Mouse (Mus musculus) CH12.LX (cell line): Measurements from ENCODE around the gene Dand5. TPM values are rescaled to one million over a fixed set of nuclear protein-coding genes. Genes with fewer than 3 reads are reported as not detected.

ENCODE experiments used
- DNase-seq: peaks from one replicate; pipeline ENCODE4 v3.0.0-alpha.2; 2013; ENCODE audit errors: extremely low read depth
- H3K27ac ChIP-seq: 2 replicates; pipeline ENCODE4 v1.5.1; 2012; ENCODE audit warnings: low read depth, mild to moderate bottlenecking, control low read depth, moderate library complexity; ENCODE audit not compliant: insufficient read depth
- H3K27me3 ChIP-seq: replicated peaks from 2 replicates; pipeline ENCODE3; 2012; ENCODE audit warnings: inconsistent platforms
- H3K36me3 ChIP-seq, 2 experiments: replicated peaks in 1 of 2; 2 replicates each; pipeline versions ENCODE3 to v1.6.1; 2012; ENCODE audit warnings: inconsistent platforms in 1 of 2, low read length in 1 of 2, mild to moderate bottlenecking in 1 of 2, mixed read lengths in 1 of 2, moderate library complexity in 1 of 2; ENCODE audit not compliant: control insufficient read depth in 1 of 2, insufficient read depth in 1 of 2
- H3K4me1 ChIP-seq, 2 experiments: 2 replicates each; pipeline ENCODE4 v1.6.1; 2012; ENCODE audit warnings: inconsistent platforms in 1 of 2, moderate library complexity in 1 of 2; ENCODE audit not compliant: insufficient read depth in 2 of 2, control insufficient read depth in 1 of 2
- H3K4me2 ChIP-seq: 2 replicates; pipeline ENCODE4 v1.6.1; 2012; ENCODE audit warnings: low read depth, mild to moderate bottlenecking, control low read depth; ENCODE audit not compliant: poor library complexity, insufficient read depth, severe bottlenecking
- H3K4me3 ChIP-seq, 3 experiments: fragments of 150-350 bp in 1 of 3; sonication (generic) in 1 of 3; replicated peaks in 1 of 3; 2 replicates each; pipeline versions ENCODE3 to v1.5.1; 2011 to 2012; ENCODE audit warnings: low read depth in 2 of 3, low read length in 2 of 3, mild to moderate bottlenecking in 2 of 3, moderate library complexity in 2 of 3, control low read depth in 1 of 3, improper control_type of control experiment in 1 of 3, inconsistent platforms in 1 of 3, mixed read lengths in 1 of 3; ENCODE audit not compliant: poor library complexity in 1 of 3
- H3K79me2 ChIP-seq: replicated peaks from 2 replicates; pipeline ENCODE4 v1.6.1; 2012; ENCODE audit warnings: mild to moderate bottlenecking, moderate library complexity; ENCODE audit not compliant: control insufficient read depth, poor library complexity, insufficient read depth, severe bottlenecking; ENCODE audit errors: extremely low read depth
- H3K9ac ChIP-seq: 2 replicates; pipeline ENCODE4 v1.6.1; 2012; ENCODE audit warnings: low read depth, mild to moderate bottlenecking, control low read depth, moderate library complexity; ENCODE audit not compliant: insufficient read depth
- H3K9me3 ChIP-seq: replicated peaks from 2 replicates; pipeline ENCODE3; 2012; ENCODE audit warnings: low read length, inconsistent platforms, mixed read lengths
- BHLHE40 ChIP-seq: IDR thresholded peaks from 2 replicates; pipeline ENCODE4 v1.6.1; 2011; ENCODE audit warnings: mild to moderate bottlenecking, low read depth, low read length, improper control_type of control experiment
- CHD2 ChIP-seq: IDR thresholded peaks from 2 replicates; pipeline ENCODE4 v1.6.1; 2011; ENCODE audit warnings: low read length, improper control_type of control experiment
- E2F4 ChIP-seq: IDR thresholded peaks from 2 replicates; pipeline ENCODE4 v1.6.1; 2011; ENCODE audit warnings: low read depth, low read length, improper control_type of control experiment; ENCODE audit not compliant: insufficient replicate concordance
- ELF1 ChIP-seq: IDR thresholded peaks from 2 replicates; pipeline ENCODE4 v1.6.1; 2014; ENCODE audit warnings: low read depth, mild to moderate bottlenecking, inconsistent platforms, low read length, improper control_type of control experiment
- ETS1 ChIP-seq: conservative IDR thresholded peaks from 2 replicates; pipeline ENCODE4 v1.6.1; 2012; ENCODE audit warnings: low read depth, mild to moderate bottlenecking, inconsistent platforms, low read length, improper control_type of control experiment, moderate library complexity
- GABPA ChIP-seq: IDR thresholded peaks from 2 replicates; pipeline ENCODE4 v1.6.1; 2012; ENCODE audit warnings: low read depth, low read length, improper control_type of control experiment, inconsistent platforms; ENCODE audit not compliant: insufficient replicate concordance
- HCFC1 ChIP-seq: IDR thresholded peaks from 2 replicates; pipeline ENCODE4 v1.6.1; 2012; ENCODE audit warnings: low read depth, mild to moderate bottlenecking, inconsistent platforms, low read length, improper control_type of control experiment
- JUND ChIP-seq: conservative IDR thresholded peaks from 2 replicates; pipeline ENCODE4 v1.6.1; 2011; ENCODE audit warnings: low read depth, low read length, improper control_type of control experiment
- KAT2A ChIP-seq: IDR thresholded peaks from 2 replicates; pipeline ENCODE4 v1.6.1; 2012; ENCODE audit warnings: low read length, improper control_type of control experiment, inconsistent platforms; ENCODE audit not compliant: insufficient replicate concordance
- MAFK ChIP-seq: IDR thresholded peaks from 2 replicates; pipeline ENCODE4 v1.6.1; 2011; ENCODE audit warnings: low read length, improper control_type of control experiment; ENCODE audit not compliant: insufficient replicate concordance
- MAZ ChIP-seq: IDR thresholded peaks from 2 replicates; pipeline ENCODE4 v1.6.1; 2012; ENCODE audit warnings: low read depth, mild to moderate bottlenecking, inconsistent platforms, low read length, improper control_type of control experiment, moderate library complexity
- MXI1 ChIP-seq: IDR thresholded peaks from 2 replicates; pipeline ENCODE4 v1.6.1; 2011; ENCODE audit warnings: mild to moderate bottlenecking, low read depth, low read length, improper control_type of control experiment
- MYC ChIP-seq: IDR thresholded peaks from 2 replicates; pipeline ENCODE4 v1.6.1; 2011; ENCODE audit warnings: low read depth, mild to moderate bottlenecking, improper control_type of control experiment, low read length
- NELFE ChIP-seq: IDR thresholded peaks from 2 replicates; pipeline ENCODE4 v1.6.1; 2011; ENCODE audit warnings: low read depth, low read length, improper control_type of control experiment
- NRF1 ChIP-seq: IDR thresholded peaks from 2 replicates; pipeline ENCODE4 v1.6.1; 2014; ENCODE audit warnings: low read depth, mild to moderate bottlenecking, inconsistent platforms, low read length, improper control_type of control experiment, moderate library complexity
- POLR2A ChIP-seq: IDR thresholded peaks from 2 replicates; pipeline ENCODE4 v1.6.1; 2011; ENCODE audit warnings: low read depth, mild to moderate bottlenecking, improper control_type of control experiment, low read length
- POLR2AphosphoS2 ChIP-seq: IDR thresholded peaks from 2 replicates; pipeline ENCODE4 v1.6.1; 2011; ENCODE audit warnings: low read depth, low read length, improper control_type of control experiment
- RAD21 ChIP-seq: IDR thresholded peaks from 2 replicates; pipeline ENCODE4 v1.6.1; 2011; ENCODE audit warnings: low read depth, mild to moderate bottlenecking, low read length, improper control_type of control experiment, moderate library complexity
- RCOR1 ChIP-seq: conservative IDR thresholded peaks from 2 replicates; pipeline ENCODE4 v1.6.1; 2012; ENCODE audit warnings: low read depth, mild to moderate bottlenecking, inconsistent platforms, low read length, improper control_type of control experiment
- SIN3A ChIP-seq: IDR thresholded peaks from 2 replicates; pipeline ENCODE4 v1.6.1; 2012; ENCODE audit warnings: low read length, improper control_type of control experiment, inconsistent platforms
- SMC3 ChIP-seq: IDR thresholded peaks from 2 replicates; pipeline ENCODE4 v1.6.1; 2011; ENCODE audit warnings: low read depth, low read length, improper control_type of control experiment
- TBP ChIP-seq: conservative IDR thresholded peaks from 2 replicates; pipeline ENCODE4 v1.6.1; 2011; ENCODE audit warnings: low read depth, low read length, improper control_type of control experiment
- TCF12 ChIP-seq: IDR thresholded peaks from 2 replicates; pipeline ENCODE4 v1.6.1; 2014; ENCODE audit warnings: low read depth, mild to moderate bottlenecking, inconsistent platforms, low read length, improper control_type of control experiment
- UBTF ChIP-seq: IDR thresholded peaks from 2 replicates; pipeline ENCODE4 v1.6.1; 2012; ENCODE audit warnings: low read depth, mild to moderate bottlenecking, inconsistent platforms, low read length, improper control_type of control experiment, moderate library complexity
- USF1 ChIP-seq: IDR thresholded peaks from 2 replicates; pipeline ENCODE4 v1.6.1; 2014; ENCODE audit warnings: low read depth, mild to moderate bottlenecking, inconsistent platforms, low read length, improper control_type of control experiment
- USF2 ChIP-seq: conservative IDR thresholded peaks from 2 replicates; pipeline ENCODE4 v1.6.1; 2011; ENCODE audit warnings: low read depth, low read length, improper control_type of control experiment
- ZC3H11A ChIP-seq: IDR thresholded peaks from 2 replicates; pipeline ENCODE4 v1.6.1; 2012; ENCODE audit warnings: low read depth, mild to moderate bottlenecking, inconsistent platforms, low read length, improper control_type of control experiment
- ZKSCAN1 ChIP-seq: IDR thresholded peaks from 2 replicates; pipeline ENCODE4 v1.6.1; 2012; ENCODE audit warnings: low read depth, inconsistent platforms, low read length, improper control_type of control experiment, borderline replicate concordance
- dilution Hi-C: fragments of 300-500 bp; cut with MboI; formaldehyde crosslinking; loops from 2 replicates; pipeline ENCODE4 v1.14.3; 2020; ENCODE audit warnings: low sequenced_read_pairs; ENCODE audit not compliant: extremely low pct_unique_long_range_greater_than_20kb, extremely low pct_ligation_motif_present
- in situ Hi-C: fragments of 300-500 bp; cut with MboI; formaldehyde crosslinking; loops from 3 replicates; pipeline ENCODE4 v1.14.3; 2019; ENCODE audit warnings: low sequenced_read_pairs, low pct_ligation_motif_present, low pct_unique_long_range_greater_than_20kb, mixed read lengths
- polyA plus RNA-seq: library from polyadenylated mRNA; unstranded; fragments of >175 nt; gene quantifications from 2 replicates; pipeline ENCODE4 v1.2.1, GENCODE M21; 2012; ENCODE audit warnings: low read depth; ENCODE audit not compliant: insufficient read length
- total RNA-seq, 2 experiments: library from RNA; depleted of rRNA; stranded (reverse); fragments of 300-350 nt in 1 of 2; fragments of >200 nt in 1 of 2; gene quantifications; 2 replicates each; pipeline ENCODE4 v1.2.3; 2012 to 2014

Gene Dand5
- total and polyA plus RNA-seq, 3 experiments, result 1.4 to 1.7 (median 1.5) TPM

GRCm38 (mm10) chr8:84846094-84846721, 23.6 kb upstream of the Dand5 start:
- TF ChIP-seq E2F4 (no peak), POLR2A (no peak), MYC (no peak), TCF12 (peak; percentile 5; the same call in 1 of the 2 replicates), ELF1 (no peak), CHD2 (0 out of 2 replicates have a peak, but pooled peaks have one; percentile 33), BHLHE40 (0 out of 2 replicates have a peak, but pooled peaks have one; percentile 1), MXI1 (peak; percentile 21; the same call in 1 of the 2 replicates)
- H3K79me2 ChIP-seq, result peaks cover 31% of the 10 kb centered on the region
- in situ Hi-C loops (loop anchor here (5.0 kb wide), 1 partner anchor 41 kb away; no protein-coding TSS in a partner anchor), dilution Hi-C loops (no loop called here)
- H3K9me3 ChIP-seq, result no peaks in the 10 kb centered on the region
- peaks cover 39 to 47% of the 10 kb centered on the region in 2 experiments for H3K36me3 ChIP-seq
- DNase-seq, result no peak
- peak overlapping the region; percentile 64 for H3K4me2 ChIP-seq
- peak overlapping the region; percentile 48 for H3K27ac ChIP-seq
- H3K4me1 ChIP-seq, result peaks cover 13 to 43% of the 10 kb centered on the region in 2 experiments
- H3K4me3 ChIP-seq, result peak overlapping the region; percentile 80 to 98 (median 89)
- H3K27me3 ChIP-seq, result no peaks in the 10 kb centered on the region
- H3K9ac ChIP-seq, result peak overlapping the region; percentile 85

- Histone ChIP-seq H3K9ac (peak overlapping the region; percentile 85), H3K4me2 (peak overlapping the region; percentile 64), H3K79me2 (peaks cover 31% of the 10 kb centered on the region), H3K36me3 (peaks cover 41 to 49% of the 10 kb centered on the region in 2 experiments), H3K4me1 (peaks cover 13 to 44% of the 10 kb centered on the region in 2 experiments), H3K9me3 (no peaks in the 10 kb centered on the region), H3K4me3 (peak overlapping the region; percentile 80 to 98 (median 89)), H3K27ac (peak overlapping the region; percentile 48), H3K27me3 (no peaks in the 10 kb centered on the region)
- DNase-seq, result no peak
- dilution Hi-C loops (no loop called here), in situ Hi-C loops (loop anchor here (5.0 kb wide), 1 partner anchor 42 kb away; no protein-coding TSS in a partner anchor)
- TF ChIP-seq NRF1 (peak; percentile 0; the same call in 1 of the 2 replicates), MAZ (peak; percentile 78; the same call in 1 of the 2 replicates), JUND (no peak), ETS1 (no peak), SIN3A (peak; percentile 61), TBP (0 out of 2 replicates have a peak, but pooled peaks have one; percentile 31), RCOR1 (no peak), USF2 (no peak), MXI1 (peak; percentile 74), POLR2AphosphoS2 (no peak), NELFE (no peak), E2F4 (no peak), GABPA (no peak), RAD21 (peak; percentile 13), UBTF (0 out of 2 replicates have a peak, but pooled peaks have one; percentile 47), KAT2A (no peak), HCFC1 (no peak), SMC3 (peak; percentile 56), USF1 (no peak), TCF12 (peak; percentile 28; the same call in 1 of the 2 replicates), BHLHE40 (0 out of 2 replicates have a peak, but pooled peaks have one; percentile 9), MAFK (no peak), ZKSCAN1 (no peak), ZC3H11A (no peak), POLR2A (no peak)
Observed at GRCm38 (mm10) chr8:84845355-84846093, 22.9 kb upstream of the Dand5 start.
